Mouse (Mus musculus) megakaryocyte, embryonic 14.5 days (primary cell): ENCODE results near the gene Nxph4. TPM values are rescaled to one million over a fixed set of nuclear protein-coding genes. Genes with fewer than 3 reads are reported as not detected.
A peak's percentile ranks its signal among the peaks of the same experiment; 100 is the strongest.

Source experiments
- H3K27me3 ChIP-seq: replicated peaks from 2 replicates; pipeline ENCODE3; 2012; ENCODE audit warnings: inconsistent platforms
- H3K36me3 ChIP-seq: replicated peaks from 2 replicates; pipeline ENCODE3; 2012; ENCODE audit warnings: low read length, inconsistent platforms, mixed read lengths
- H3K4me1 ChIP-seq: 2 replicates; pipeline ENCODE4 v1.6.1; 2012; ENCODE audit warnings: inconsistent platforms
- H3K4me3 ChIP-seq: replicated peaks from 2 replicates; pipeline ENCODE3; 2012; ENCODE audit warnings: moderate library complexity, mild to moderate bottlenecking, inconsistent platforms
- H3K9me3 ChIP-seq: 2 replicates; pipeline ENCODE4 v1.6.1; 2012; ENCODE audit warnings: inconsistent platforms
- FLI1 ChIP-seq: IDR thresholded peaks from 2 replicates; pipeline ENCODE4 v1.6.1; 2012; ENCODE audit warnings: low read length, inconsistent platforms, mixed read lengths
- GATA1 ChIP-seq: IDR thresholded peaks from 3 replicates; pipeline ENCODE4 v1.6.1; 2012; ENCODE audit warnings: mixed read lengths, low read length, inconsistent platforms, borderline replicate concordance
- polyA plus RNA-seq: library from polyadenylated mRNA; stranded (reverse); fragments of >175 nt; gene quantifications from 2 replicates; pipeline ENCODE4 v1.2.3, GENCODE M21; 2012; ENCODE audit warnings: low replicate concordance; ENCODE audit not compliant: insufficient read depth

The Nxph4 gene
- polyA plus RNA-seq, 1 experiment, result 0.32 TPM

DNA sequence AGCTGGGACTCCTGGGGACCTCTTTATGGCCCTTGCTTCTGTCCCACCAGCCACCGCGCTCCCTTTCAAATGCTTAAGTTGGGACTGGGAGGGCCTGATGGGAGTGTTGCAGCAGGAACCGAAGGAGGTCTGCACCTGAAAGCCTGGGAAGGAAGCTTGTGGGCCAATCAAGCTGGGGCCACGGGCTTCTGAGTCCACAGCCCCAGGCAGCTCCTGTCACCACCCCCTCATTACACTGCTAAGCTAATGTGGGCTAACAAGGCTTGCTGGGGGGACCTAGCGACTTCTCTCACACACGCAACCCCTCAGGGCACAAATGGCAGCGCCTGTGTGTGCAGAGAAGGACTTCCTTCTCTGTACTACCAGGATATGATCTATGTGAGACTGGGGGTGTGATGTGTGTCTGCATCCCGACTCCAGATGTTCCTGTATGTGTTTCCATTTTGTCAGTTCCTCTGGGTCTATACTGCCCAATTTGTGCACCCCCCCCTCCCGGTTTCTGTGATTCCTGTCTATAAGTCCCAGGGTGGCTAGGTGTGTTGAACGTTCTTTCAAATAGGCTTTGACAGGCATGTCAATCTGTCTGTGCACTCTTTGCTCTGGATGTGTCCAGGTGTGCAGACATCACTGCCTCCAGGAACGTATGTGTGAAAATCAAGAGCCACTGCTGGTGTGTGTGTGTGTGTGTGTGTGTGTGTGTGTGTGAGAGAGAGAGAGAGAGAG lies 23.3 kb downstream of the Nxph4 start:
- no peaks in the 10 kb centered on the region for H3K36me3 ChIP-seq
- H3K4me1 ChIP-seq, result peaks cover 79% of the 10 kb centered on the region
- H3K27me3 ChIP-seq, result peaks cover 82% of the 10 kb centered on the region
- H3K9me3 ChIP-seq, result no peaks in the 10 kb centered on the region
- peak overlapping the region; percentile 89 for H3K4me3 ChIP-seq
- TF ChIP-seq GATA1 (no peak), FLI1 (no peak)

DNA sequence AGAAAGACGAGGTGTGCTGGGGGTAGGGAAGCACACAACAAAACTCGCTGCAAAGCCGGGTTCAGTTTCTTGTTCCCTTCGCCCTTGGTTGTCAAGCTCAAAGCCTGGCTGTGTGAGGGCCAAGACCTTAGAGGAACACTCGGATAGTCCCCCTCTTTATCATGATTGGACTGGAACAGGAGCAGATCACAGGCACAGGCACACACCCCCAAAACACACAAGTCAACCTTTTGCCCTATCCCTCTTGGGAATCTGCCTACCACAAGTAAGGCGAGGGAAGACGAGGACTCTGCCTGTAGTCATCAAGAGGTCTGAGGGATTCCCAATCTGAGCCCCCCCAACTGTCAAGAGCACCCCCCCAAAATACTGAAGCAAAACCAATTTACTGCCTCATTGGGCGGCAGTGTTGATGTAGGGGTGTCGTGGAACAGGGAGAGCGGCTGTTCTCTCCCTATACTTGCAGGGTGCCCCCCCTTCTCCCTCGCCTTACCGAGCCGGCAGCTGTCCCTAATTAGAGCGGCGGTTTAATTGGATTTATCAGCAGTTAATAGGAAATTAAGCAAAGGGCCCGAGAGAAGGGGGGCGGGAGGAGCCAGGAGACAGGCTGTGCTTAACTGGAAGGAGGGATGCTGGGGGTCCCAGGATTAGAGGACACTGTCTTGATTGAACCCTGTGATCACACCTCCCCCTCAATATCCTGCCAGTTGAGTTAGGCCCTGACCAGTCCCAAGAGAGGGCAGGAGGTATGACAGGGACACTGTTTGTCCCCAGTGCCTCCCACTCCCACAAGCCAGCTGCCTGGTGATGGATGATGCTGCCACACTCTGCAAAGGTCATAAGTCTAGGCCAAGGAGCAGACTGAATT lies 24.3 kb downstream of the Nxph4 start:
- Histone ChIP-seq H3K4me1 (peaks cover 72% of the 10 kb centered on the region), H3K36me3 (peaks cover 7% of the 10 kb centered on the region), H3K27me3 (peaks cover 77% of the 10 kb centered on the region), H3K4me3 (no peak overlapping the region), H3K9me3 (no peaks in the 10 kb centered on the region)
- TF ChIP-seq FLI1 (no peak), GATA1 (no peak)

DNA sequence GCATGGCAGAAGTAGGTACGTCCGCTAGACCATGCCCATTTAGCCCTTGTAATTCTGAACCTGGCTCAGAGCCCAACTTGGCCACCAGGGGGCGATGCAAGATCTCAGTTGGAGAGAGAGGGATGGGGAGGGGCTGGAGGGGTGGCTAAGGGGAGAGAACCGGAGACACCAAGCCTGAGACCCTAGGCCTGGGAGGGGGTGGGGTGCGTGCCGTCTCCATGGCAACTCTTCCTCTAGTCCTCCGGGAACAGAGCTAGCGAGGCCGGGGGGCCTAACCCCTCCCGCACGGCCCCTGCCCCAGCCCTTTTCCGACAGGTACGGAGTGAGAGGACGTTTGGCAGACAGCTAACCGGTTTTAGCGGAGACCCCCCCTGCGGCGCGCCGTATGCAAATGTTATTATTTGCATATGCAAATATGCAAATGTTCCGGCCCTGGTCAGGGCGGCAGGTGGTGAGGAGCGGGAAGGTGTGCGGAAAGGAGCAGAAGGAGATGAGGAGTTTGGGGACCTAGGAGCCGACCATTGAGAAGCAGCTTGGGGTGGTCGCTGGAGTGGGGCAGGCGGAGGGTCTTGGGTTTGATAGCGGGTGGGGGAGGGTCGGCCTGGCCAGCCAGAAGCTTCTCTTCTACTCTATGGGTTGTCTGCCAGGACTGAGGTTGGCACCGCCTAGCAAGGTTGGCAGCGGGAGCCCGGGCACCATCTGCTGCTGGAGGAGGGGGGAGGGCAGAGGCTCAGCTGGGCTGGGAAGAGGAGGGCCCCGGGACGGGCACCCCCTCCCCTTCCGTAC lies 25.1 kb downstream of the Nxph4 start:
- peak overlapping the region; percentile 90 for H3K4me3 ChIP-seq
- H3K36me3 ChIP-seq, result peaks cover 10% of the 10 kb centered on the region
- H3K27me3 ChIP-seq, result peaks cover 69% of the 10 kb centered on the region
- peaks cover 63% of the 10 kb centered on the region for H3K4me1 ChIP-seq
- H3K9me3 ChIP-seq, result no peaks in the 10 kb centered on the region
- TF ChIP-seq GATA1, result no peak
- no peak for TF ChIP-seq FLI1

DNA sequence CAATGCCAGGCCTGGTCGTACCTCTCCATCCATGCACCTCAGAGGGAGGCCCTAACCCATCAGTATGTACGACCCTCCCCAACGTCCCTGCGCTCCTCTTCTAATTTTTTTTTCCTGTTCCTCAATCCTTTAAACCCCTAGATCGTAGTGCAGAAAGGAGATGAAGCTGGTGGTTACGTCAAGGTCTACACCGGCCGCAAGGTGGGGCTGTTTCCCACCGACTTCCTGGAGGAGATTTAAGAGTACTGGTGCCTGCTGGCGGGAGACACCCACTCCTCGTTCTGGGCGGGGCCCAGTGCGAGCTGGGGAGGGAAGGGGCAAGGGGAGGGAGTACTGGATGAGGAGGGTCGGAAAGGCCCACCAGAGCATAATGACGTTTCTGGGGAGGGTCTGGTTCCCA lies 26.1 kb downstream of the Nxph4 start:
- TF ChIP-seq GATA1, result no peak
- no peak for TF ChIP-seq FLI1
- Histone ChIP-seq H3K4me3 (peak overlapping the region; percentile 68), H3K9me3 (no peaks in the 10 kb centered on the region), H3K27me3 (peaks cover 63% of the 10 kb centered on the region), H3K36me3 (peaks cover 20% of the 10 kb centered on the region), H3K4me1 (peaks cover 53% of the 10 kb centered on the region)

DNA sequence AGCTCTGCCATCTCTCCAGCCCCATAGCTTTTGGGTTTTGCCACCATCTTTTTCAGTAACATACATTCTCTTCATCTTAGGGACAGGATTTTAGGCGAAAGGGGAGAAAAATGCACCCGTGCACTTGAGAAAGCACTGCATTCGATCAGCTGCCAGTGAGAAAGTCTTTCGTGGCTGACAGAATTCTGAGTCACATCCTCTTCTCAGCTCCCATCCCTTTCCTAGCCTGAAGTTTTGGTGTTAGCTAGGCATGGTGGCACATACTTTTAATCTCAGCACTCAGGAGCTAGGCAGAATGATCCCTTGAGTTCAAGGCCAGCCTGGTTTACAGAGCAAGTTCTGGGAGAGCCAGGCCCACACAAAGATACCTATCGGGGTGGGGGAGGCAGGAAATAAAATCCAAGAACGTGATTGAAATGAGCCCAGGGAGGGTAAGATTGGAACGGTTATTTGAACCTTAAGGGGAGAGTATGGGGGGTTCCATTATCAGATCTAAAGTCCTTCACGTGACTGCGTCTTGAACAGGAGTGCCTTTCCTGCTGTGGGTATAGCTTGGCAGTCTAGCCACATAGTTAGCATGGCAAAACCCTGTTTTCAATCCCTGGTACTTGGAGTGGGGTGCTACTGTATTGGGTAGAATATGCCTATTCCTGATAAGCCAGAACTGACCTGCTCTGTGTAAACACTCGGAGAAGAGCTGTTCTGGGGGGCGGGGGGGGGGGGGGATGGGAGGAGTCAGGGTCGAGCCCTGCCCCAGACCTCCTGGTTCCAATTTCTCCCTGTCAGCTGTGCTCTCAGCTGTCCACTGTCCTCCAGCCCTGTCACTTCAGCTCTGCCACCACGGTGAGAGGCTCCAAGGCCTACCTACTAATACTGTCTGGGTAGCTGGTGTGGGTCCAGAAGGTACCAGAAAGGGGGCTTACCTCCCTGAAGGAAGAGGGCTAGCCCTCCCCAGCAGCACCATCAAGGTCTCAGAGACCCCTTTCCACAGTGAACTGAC lies 33.2 kb downstream of the Nxph4 start, which contains the start of gene Stac3:
Gene Stac3 (plus strand): TSS at position 793 of the 1,000 bp plus-strand sequence.
- Histone ChIP-seq H3K4me3 (no peak within 1 kb of the TSS), H3K4me1 (0 out of 2 replicates have a peak, but pooled peaks cover 4% of the 10 kb centered on the region)
- TF ChIP-seq GATA1, result no peak

DNA sequence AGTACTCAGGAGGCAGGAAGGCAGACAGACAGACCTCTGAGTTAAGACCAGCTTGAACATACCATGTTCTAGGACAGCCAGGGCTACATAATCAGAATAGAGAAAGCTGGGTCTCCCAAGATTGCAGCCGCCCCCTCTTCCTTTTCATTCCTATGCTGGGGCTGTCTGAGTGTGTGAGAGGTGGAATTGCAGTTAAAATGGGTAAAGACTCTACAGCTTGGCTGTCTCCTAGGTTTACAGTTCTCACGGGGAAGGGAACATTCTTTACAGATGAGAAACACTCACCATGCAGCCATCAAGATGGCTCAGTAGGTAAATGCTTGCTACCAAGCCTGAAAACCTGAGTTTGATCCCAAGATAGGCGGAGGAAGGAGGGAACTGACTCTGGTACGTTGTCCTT lies 34.3 kb downstream of the Nxph4 start:
- Histone ChIP-seq H3K36me3 (peaks cover 74% of the 10 kb centered on the region), H3K9me3 (no peaks in the 10 kb centered on the region), H3K4me3 (no peak overlapping the region), H3K4me1 (0 out of 2 replicates have a peak, but pooled peaks cover 4% of the 10 kb centered on the region), H3K27me3 (peaks cover 9% of the 10 kb centered on the region)
- TF ChIP-seq FLI1, result no peak
- TF ChIP-seq GATA1, result no peak

More for the DNA sequence above, 33.2 kb downstream of the Nxph4 start, which contains the start of gene Stac3:
- Histone ChIP-seq H3K27me3 (peaks cover 14% of the 10 kb centered on the region), H3K9me3 (no peaks in the 10 kb centered on the region), H3K36me3 (peaks cover 70% of the 10 kb centered on the region)

DNA sequence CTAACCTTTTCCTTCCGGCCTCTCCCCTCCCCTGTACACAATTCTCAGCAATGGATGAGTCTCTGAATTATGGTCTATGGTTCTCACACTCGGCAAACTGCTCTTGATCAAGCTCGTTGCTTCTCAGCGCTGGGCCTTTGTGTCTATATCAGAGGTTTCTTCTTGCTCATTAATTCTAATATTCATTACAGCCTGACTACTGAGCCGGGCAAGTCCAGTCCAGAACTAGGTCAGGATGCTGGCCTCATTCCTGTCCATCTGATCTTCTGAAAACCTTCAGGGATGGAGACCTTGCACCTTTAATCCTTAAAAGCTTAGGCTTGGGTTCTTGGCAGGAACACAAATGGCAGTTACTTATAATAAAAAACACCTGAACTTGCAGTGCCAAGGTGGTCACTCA lies 34.8 kb downstream of the Nxph4 start:
- Histone ChIP-seq H3K9me3 (no peaks in the 10 kb centered on the region), H3K4me1 (0 out of 2 replicates have a peak, but pooled peaks cover 4% of the 10 kb centered on the region), H3K4me3 (no peak overlapping the region), H3K36me3 (peaks cover 79% of the 10 kb centered on the region), H3K27me3 (peaks cover 9% of the 10 kb centered on the region)
- TF ChIP-seq GATA1, result no peak
- TF ChIP-seq FLI1, result no peak

DNA sequence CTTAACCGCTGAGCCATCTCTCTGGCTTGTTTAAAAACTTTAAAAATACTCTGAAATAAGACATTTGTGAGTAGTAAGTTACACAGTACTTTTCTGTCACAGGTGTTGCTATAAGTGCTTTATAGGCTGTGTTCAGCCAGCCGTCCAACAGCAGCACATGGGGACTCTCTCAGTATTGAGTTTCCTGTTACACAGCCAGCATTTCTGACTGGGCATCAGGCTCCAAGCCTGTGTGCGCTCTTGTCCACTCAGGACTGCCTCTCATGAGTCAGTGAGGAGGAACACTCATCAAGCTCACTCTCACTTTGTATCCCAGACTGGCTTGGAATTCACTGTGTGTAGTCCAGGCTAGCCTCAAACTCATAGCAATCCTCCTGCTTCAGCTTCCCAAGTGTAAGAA lies 38.2 kb downstream of the Nxph4 start:
- no peaks in the 10 kb centered on the region for H3K9me3 ChIP-seq
- no peak for TF ChIP-seq FLI1
- TF ChIP-seq GATA1, result no peak
- H3K4me1 ChIP-seq, result peaks cover 4% of the 10 kb centered on the region; the same call in 1 of the 2 replicates
- H3K36me3 ChIP-seq, result peaks cover 96% of the 10 kb centered on the region
- H3K4me3 ChIP-seq, result no peak overlapping the region
- no peaks in the 10 kb centered on the region for H3K27me3 ChIP-seq

DNA sequence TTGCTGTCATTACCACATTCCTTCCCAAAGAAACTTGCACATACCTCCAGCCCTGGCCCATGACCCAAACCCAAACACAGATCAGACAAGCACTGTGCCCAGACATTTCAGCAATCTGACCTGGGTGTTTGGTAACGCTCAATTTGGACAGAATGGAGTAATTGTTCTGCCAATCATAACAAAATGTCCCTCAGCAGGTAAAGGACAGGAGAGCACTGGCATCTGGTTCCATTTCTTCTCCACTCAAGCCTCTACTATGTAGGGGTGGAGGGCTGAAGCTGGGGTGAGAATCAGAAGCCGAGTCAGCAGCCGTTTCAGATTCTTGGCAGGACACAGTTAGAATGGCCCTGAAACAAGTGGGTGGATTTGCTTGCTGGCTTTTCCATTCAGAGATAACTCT lies 42.2 kb downstream of the Nxph4 start:
- no peak for TF ChIP-seq GATA1
- no peak for TF ChIP-seq FLI1
- H3K36me3 ChIP-seq, result peaks cover 96% of the 10 kb centered on the region

More for the DNA sequence above, 42.2 kb downstream of the Nxph4 start:
- Histone ChIP-seq H3K9me3 (no peaks in the 10 kb centered on the region), H3K4me3 (no peak overlapping the region), H3K4me1 (no peaks in the 10 kb centered on the region; the same call in 1 of the 2 replicates), H3K27me3 (no peaks in the 10 kb centered on the region)
